Mouse (Mus musculus): ENCODE results near the gene Timm17a. TPM values are rescaled to one million over a fixed set of nuclear protein-coding genes. Genes with fewer than 3 reads are reported as not detected.

Timm17a gene
- polyA plus RNA-seq (2012; rRNA removed) = 29.6 and 51.9 TPM in 2 replicates

GRCm38 (mm10) chr1:135313284-135314031, at the start of gene Timm17a:
Gene Timm17a, minus strand, starts transcription at chr1:135313778.
- H3K4me3 ChIP-seq (replicated peaks; ENCODE audit: extremely low read depth, low read depth, low read length) = peak within 1 kb of the TSS; percentile 90
- under 1% methylated on average over 51 of the region's 51 CpGs for WGBS
- peaks cover 3% of the 10 kb centered on the region; the same call in 1 of the 2 replicates for H3K4me1 ChIP-seq (ENCODE audit: control insufficient read depth, insufficient read depth, low read length)
- no peak for TF ChIP-seq CTCF (IDR thresholded peaks at IDR 0.05; ENCODE audit: insufficient read depth, low read length)
- TF ChIP-seq POLR2A (IDR thresholded peaks at IDR 0.05; ENCODE audit: borderline replicate concordance, extremely low read depth, low read depth, low read length) = peak; percentile 70
- peak; percentile 88 for DNase-seq

DNA sequence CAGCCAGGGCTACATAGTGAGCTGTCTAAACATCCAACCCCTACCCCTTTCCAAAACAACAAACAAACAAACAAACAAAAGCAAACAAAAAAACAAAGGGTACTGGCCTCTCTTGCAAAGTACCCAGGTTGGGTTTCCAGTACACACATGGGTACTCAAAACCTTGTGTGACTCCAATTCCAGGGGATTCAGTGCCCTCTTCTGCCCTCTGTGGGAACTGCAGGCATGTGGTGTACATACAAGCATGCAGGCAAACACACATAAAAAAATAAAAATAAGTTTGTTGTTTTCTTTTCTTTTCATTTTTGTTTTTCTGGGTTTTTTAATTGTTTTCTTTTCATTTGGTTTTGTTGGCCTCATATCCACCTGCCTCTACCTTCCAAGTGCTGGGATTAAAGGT, 48.5 kb upstream of the Timm17a start:
- TF ChIP-seq CTCF (IDR thresholded peaks at IDR 0.05; ENCODE audit: insufficient read depth, low read length) = no peak
- no peak for TF ChIP-seq POLR2A (IDR thresholded peaks at IDR 0.05; ENCODE audit: borderline replicate concordance, extremely low read depth, low read depth, low read length)
- no peak overlapping the region for H3K4me3 ChIP-seq (replicated peaks; ENCODE audit: extremely low read depth, low read depth, low read length)
- no peak for DNase-seq
- peaks cover 3% of the 10 kb centered on the region; the same call in 1 of the 2 replicates for H3K4me1 ChIP-seq (ENCODE audit: control insufficient read depth, insufficient read depth, low read length)

- 77% methylated on average over 4 of the region's 4 CpGs for WGBS
- no peak for DNase-seq
- no peak for TF ChIP-seq CTCF (IDR thresholded peaks at IDR 0.05; ENCODE audit: insufficient read depth, low read length)
- TF ChIP-seq POLR2A (IDR thresholded peaks at IDR 0.05; ENCODE audit: borderline replicate concordance, extremely low read depth, low read depth, low read length) = no peak
Measured at GRCm38 (mm10) chr1:135361491-135361890, 47.9 kb upstream of the Timm17a start.

DNA sequence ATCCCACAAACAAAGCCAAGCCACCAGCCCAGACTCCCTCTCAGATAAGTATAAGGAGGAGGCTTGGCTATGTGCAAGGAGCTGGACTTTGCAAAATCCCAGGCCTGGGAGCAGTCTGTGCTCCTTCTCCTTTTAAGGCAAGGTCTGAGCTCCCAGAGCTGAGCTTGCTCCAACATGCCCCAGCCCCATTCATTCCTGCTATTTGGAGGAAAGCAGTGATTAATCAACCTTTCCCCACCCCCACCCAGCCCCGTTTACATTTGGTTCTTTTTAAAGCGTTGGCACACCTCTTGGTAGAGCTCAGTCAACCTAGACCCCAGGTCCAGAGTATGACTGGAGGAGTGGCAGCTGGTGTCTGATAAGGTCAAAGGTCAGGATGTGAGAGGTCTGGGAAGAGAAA, 45.5 kb upstream of the Timm17a start:
- no peak for DNase-seq
- Histone ChIP-seq H3K4me3 (replicated peaks; ENCODE audit: extremely low read depth, low read depth, low read length) (no peak overlapping the region), H3K4me1 (ENCODE audit: control insufficient read depth, insufficient read depth, low read length) (peaks cover 3% of the 10 kb centered on the region; the same call in 1 of the 2 replicates)
- WGBS = 28% methylated on average over 2 of the region's 2 CpGs
- TF ChIP-seq CTCF (IDR thresholded peaks at IDR 0.05; ENCODE audit: insufficient read depth, low read length) (no peak), POLR2A (IDR thresholded peaks at IDR 0.05; ENCODE audit: borderline replicate concordance, extremely low read depth, low read depth, low read length) (no peak)

More at GRCm38 (mm10) chr1:135361491-135361890, 47.9 kb upstream of the Timm17a start:
- H3K4me3 ChIP-seq (replicated peaks; ENCODE audit: extremely low read depth, low read depth, low read length) = no peak overlapping the region
- peaks cover 3% of the 10 kb centered on the region; the same call in 1 of the 2 replicates for H3K4me1 ChIP-seq (ENCODE audit: control insufficient read depth, insufficient read depth, low read length)

GRCm38 (mm10) chr1:135351953-135352352, 38.4 kb upstream of the Timm17a start:
- WGBS = 55% methylated on average over 3 of the region's 3 CpGs
- Histone ChIP-seq H3K4me3 (replicated peaks; ENCODE audit: extremely low read depth, low read depth, low read length) (no peak overlapping the region), H3K4me1 (ENCODE audit: control insufficient read depth, insufficient read depth, low read length) (0 out of 2 replicates have a peak, but pooled peaks cover 3% of the 10 kb centered on the region)
- DNase-seq = no peak
- TF ChIP-seq POLR2A (IDR thresholded peaks at IDR 0.05; ENCODE audit: borderline replicate concordance, extremely low read depth, low read depth, low read length) (no peak), CTCF (IDR thresholded peaks at IDR 0.05; ENCODE audit: insufficient read depth, low read length) (no peak)

GRCm38 (mm10) chr1:135347498-135348169, 34.1 kb upstream of the Timm17a start:
- H3K4me1 ChIP-seq (ENCODE audit: control insufficient read depth, insufficient read depth, low read length) = 0 out of 2 replicates have a peak, but pooled peaks cover 4% of the 10 kb centered on the region
- TF ChIP-seq CTCF (IDR thresholded peaks at IDR 0.05; ENCODE audit: insufficient read depth, low read length) = no peak
- no peak for TF ChIP-seq POLR2A (IDR thresholded peaks at IDR 0.05; ENCODE audit: borderline replicate concordance, extremely low read depth, low read depth, low read length)
- 29% methylated on average over 4 of the region's 4 CpGs for WGBS
- no peak overlapping the region for H3K4me3 ChIP-seq (replicated peaks; ENCODE audit: extremely low read depth, low read depth, low read length)
- peak; percentile 26 for DNase-seq

DNA sequence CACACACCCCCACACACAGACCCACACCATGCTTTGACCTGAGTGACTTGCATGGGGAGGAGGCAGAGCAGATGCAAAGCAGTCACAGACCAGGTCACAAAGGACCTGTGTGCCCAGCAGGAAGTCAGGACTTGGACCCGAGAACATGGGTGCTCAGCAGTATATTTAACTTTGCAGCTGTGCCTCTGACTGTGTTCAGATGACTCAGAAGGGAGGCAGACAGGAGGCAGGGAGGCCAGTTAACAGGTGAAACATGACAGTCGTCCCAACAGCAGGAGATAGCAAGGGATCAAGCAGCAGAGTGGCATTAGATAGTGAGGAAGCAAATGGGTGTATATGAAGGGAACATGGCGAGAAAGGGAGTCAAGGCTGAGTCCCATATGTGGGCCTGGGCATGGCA, 33.3 kb upstream of the Timm17a start:
- WGBS = 60% methylated on average over 3 of the region's 3 CpGs
- Histone ChIP-seq H3K4me3 (replicated peaks; ENCODE audit: extremely low read depth, low read depth, low read length) (no peak overlapping the region), H3K4me1 (ENCODE audit: control insufficient read depth, insufficient read depth, low read length) (0 out of 2 replicates have a peak, but pooled peaks cover 4% of the 10 kb centered on the region)
- TF ChIP-seq CTCF (IDR thresholded peaks at IDR 0.05; ENCODE audit: insufficient read depth, low read length) (no peak), POLR2A (IDR thresholded peaks at IDR 0.05; ENCODE audit: borderline replicate concordance, extremely low read depth, low read depth, low read length) (no peak)
- no peak for DNase-seq

- no peak for DNase-seq
- 0 out of 2 replicates have a peak, but pooled peaks cover 4% of the 10 kb centered on the region for H3K4me1 ChIP-seq (ENCODE audit: control insufficient read depth, insufficient read depth, low read length)
- no peak overlapping the region for H3K4me3 ChIP-seq (replicated peaks; ENCODE audit: extremely low read depth, low read depth, low read length)
- TF ChIP-seq POLR2A (IDR thresholded peaks at IDR 0.05; ENCODE audit: borderline replicate concordance, extremely low read depth, low read depth, low read length) = no peak
- 59% methylated on average over 4 of the region's 4 CpGs for WGBS
Measured at GRCm38 (mm10) chr1:135344026-135344425, 30.4 kb upstream of the Timm17a start.

DNA sequence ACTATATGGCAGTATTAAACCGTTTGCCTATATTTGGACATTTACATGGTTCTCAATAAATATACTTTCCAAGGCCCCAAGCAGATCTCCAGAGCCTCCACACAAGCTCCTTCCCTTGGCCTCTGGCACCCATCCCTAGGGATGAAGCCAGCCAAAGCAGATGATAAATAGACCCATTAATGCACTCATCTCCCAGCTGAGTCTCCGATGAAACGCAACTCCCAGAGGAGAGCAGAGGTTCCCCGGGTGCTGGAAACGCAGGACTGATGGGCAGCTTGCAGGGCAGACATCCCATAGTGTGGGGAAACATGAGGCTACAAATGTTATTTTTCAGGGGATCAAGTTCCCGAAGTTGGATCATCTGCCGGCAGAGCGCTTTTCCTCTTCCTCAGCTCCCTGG, 28.4 kb upstream of the Timm17a start:
- WGBS = 69% methylated on average over 8 of the region's 8 CpGs

More for the DNA sequence above, 28.4 kb upstream of the Timm17a start:
- TF ChIP-seq POLR2A (IDR thresholded peaks at IDR 0.05; ENCODE audit: borderline replicate concordance, extremely low read depth, low read depth, low read length) (no peak), CTCF (IDR thresholded peaks at IDR 0.05; ENCODE audit: insufficient read depth, low read length) (no peak)
- H3K4me1 ChIP-seq (ENCODE audit: control insufficient read depth, insufficient read depth, low read length) = 0 out of 2 replicates have a peak, but pooled peaks cover under 1% of the 10 kb centered on the region
- no peak overlapping the region for H3K4me3 ChIP-seq (replicated peaks; ENCODE audit: extremely low read depth, low read depth, low read length)
- DNase-seq = no peak

All from lung, adult 2 months (tissue).